Mouse (Mus musculus): Measurements from ENCODE around the gene Try10.
"Not testable (repeated sequence)": the region's sequence is repeated elsewhere in the genome, so short reads cannot be mapped to it uniquely, and the experiment has no call there.

Gene Try10

DNA sequence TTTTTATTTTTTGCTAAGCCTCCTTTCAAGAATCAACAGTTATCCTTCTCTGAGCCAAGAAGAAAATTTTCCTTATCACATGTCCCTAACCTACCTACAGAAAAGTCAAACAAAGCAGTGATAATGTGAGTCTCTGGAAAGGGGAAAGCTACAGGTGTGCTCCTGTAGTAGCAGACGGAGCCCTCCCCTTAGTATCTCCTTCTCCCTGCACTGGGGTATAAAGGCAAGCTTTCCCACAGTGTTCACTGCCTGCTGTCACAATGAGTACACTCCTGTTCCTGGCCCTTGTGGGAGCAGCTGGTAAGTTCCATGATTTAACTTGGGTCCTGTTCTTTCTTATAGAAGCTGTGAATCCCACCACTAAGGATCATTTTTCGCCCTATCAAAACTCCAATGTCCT, at the start of gene Try10:
TSS of gene Try10 (plus strand) at position 174 of the 400 bp plus-strand sequence.
- no peak for DNase-seq (ENCODE audit: low spot score in 2 of 2)

DNA sequence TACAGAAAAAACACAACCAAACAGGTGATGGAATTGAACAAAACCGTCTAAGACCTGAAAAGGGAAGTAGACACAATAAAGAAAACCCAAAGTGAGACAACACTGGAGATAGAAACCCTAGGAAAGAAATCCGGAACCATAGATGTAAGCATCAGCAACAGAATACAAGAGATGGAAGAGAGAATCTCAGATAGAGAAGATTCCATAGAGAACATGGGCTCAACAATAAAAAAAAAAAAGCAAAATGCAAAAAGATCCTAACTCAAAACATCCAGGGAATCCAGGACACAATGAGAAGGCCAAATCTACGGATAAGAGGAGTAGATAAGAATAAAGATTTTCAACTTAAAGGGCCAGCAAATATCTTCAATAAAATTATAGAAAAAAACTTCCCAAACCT, 37.2 kb upstream of the Try10 start, which contains the start of gene Try5:
TSS of gene Try5 (minus strand) at position 101 of the 400 bp plus-strand sequence.
- not testable (repeated sequence) for DNase-seq (ENCODE audit: low spot score in 2 of 2)

DNA sequence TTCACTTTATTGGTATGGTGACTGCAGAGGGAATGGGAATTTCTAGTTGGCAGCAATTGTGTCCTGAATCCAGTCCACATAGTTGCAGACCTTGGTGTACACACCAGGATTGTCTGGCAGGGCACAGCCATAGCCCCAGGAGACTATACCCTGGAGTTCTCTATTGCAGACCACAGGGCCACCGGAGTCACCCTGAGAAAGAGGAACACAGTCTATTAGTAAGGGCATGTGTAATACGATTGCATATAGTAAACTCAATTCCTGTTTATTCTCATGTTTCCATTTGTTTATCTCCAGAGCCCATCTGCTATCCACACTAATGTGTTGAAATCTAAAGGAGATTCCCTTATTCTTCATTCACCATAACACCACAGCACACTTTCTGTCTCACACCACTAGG, 19.9 kb downstream of the Try10 start:
- not testable (repeated sequence) for DNase-seq (ENCODE audit: low spot score in 2 of 2)

DNA sequence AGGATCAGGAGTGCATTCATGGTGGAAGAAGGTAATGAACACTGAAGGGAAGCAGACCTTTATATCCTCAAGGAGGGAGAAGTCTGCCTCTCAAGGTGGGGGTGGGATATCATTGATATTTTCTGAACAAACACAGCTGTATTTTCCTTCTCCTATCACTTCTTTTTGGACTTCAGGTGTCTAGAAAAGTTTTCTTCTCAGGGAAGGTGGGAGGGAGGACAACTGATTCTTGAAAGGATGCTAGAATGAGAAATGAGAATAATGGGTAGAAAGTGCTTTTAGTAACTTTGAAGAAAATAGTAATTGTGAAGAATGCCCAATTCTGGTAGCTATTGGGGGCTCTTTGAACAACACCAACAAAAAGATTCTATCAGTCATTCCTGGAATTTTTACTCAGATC, 23.7 kb downstream of the Try10 start, which contains the start of gene Prss3:
TSS of gene Prss3 (minus strand) at position 101 of the 400 bp plus-strand sequence.
- not testable (repeated sequence) for DNase-seq (ENCODE audit: low spot score in 2 of 2)

DNA sequence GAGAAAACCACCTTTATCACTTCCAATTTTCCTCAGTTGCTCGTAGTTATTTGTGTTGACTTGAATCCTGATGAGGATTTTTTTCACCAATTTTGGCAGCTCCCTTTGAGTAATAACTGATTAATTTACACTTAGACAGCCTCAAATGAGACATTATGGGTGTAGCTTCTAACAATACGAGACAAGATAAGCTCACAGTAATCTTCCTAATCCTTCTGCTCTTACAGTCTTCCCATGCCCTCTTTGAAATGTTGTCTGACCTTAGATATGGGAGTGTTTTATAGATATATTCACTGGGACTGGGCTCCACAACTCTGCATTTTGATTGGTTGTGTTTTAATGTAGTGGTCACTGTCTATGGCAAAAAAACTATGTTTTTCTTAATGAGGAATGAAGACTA, 32.9 kb downstream of the Try10 start:
- no peak for DNase-seq (ENCODE audit: low spot score in 2 of 2)

DNA sequence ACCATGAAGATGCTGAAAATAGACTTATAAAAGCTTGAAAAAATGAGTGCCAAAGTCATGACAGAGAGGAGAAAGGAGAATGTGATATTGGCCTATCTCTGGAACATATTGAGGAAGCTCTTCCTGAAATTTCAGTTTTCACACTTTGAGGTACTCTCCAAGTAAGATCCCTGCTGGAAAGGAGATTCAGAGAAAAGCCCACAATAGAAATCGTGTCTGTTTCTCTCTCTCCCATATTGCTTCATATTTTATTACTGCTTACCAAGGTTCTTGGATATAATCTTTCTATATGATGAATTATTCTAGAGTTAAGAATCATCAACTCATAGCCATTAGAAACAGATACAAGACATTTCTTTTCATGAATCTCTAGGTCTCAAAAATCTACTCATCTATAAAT, 37.7 kb downstream of the Try10 start:
- not testable (repeated sequence) for DNase-seq (ENCODE audit: low spot score in 2 of 2)

DNA sequence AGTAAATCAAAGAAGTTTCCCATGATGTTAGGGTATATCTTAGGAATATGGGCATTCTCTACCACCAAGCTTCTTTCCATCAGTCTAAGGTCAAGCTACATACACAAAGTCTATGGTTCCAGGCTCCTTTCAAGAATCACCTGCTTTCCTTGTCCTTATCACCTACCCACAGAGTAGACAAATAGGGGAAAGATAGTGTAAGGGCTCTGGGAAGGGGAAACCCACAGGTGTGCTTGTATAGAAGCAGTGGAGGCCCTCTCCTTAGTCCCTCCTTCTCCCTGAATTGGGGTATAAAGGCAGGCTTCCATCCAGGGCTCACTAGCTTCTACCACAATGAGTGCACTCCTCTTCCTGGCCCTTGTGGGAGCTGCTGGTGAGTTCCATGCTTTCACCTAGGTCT, 38.2 kb downstream of the Try10 start, which contains the start of gene Gm5771:
TSS of gene Gm5771 (plus strand) at position 301 of the 400 bp plus-strand sequence.
- not testable (repeated sequence) for DNase-seq (ENCODE audit: low spot score in 2 of 2)

Measured in spleen, postnatal 10 days (tissue).